Mouse (Mus musculus): ENCODE data around the gene Olfr164. TPM values are rescaled to one million over a fixed set of nuclear protein-coding genes. Genes with fewer than 3 reads are reported as not detected.

Olfr164 gene
- polyA plus RNA-seq, 1 experiment from 2014 or later, result not detected

Small RNAs within 50 kb of the gene (microRNA-seq; reads per million reads assigned to microRNA genes)
- not detected for gene Gm23612

Other genes starting within 250 kb of the Olfr164 start
- gene Olfr165, start 109.1 kb upstream of the Olfr164 start, polyA plus RNA-seq (2014; fragmentation: Nextera tagmentation; extraction: Ambion mirVana), result not detected in 2 replicates
- gene Olfr166, start 169.6 kb upstream of the Olfr164 start, polyA plus RNA-seq (2014; fragmentation: Nextera tagmentation; extraction: Ambion mirVana), result not detected in 2 replicates
- not detected in 2 replicates for gene Olfr167, start 208.2 kb upstream of the Olfr164 start, polyA plus RNA-seq (2014; fragmentation: Nextera tagmentation; extraction: Ambion mirVana)
- gene Olfr168, start 221.5 kb upstream of the Olfr164 start, polyA plus RNA-seq (2014; fragmentation: Nextera tagmentation; extraction: Ambion mirVana), result not detected in 2 replicates